ENCODE assay signal across 12 mouse cellular contexts in genomic region chr7:99429786-99430185, GRCm38 (mm10). TPM values are rescaled to one million over a fixed set of nuclear protein-coding genes. Genes with fewer than 3 reads are reported as not detected.
DNase-seq lines count a peak whose midpoint lies in the region; ATAC-seq lines count a peak whose summit lies in the region.
"Had no signal": no experiment of that assay in that cellular context is flagged by ENCODE, and none has a peak within 500 bp of the region (broad histone marks: within the 10 kb centered on the region; RNA-seq: fewer than 3 reads in every experiment).

No protein-coding gene starts in this region.

- DNase-seq in hindbrain, embryonic 10.5 days (ENCODE audit: low spot score) = no peak
- DNase-seq in urinary bladder, postnatal 14 days (ENCODE audit: low spot score) = peak; percentile 67
- no peak for DNase-seq in urinary bladder, postnatal 36 days (ENCODE audit: low spot score in 2 of 2)
- peak; percentile 71 for DNase-seq in midbrain, embryonic 14.5 days
- no peak for DNase-seq in heart, postnatal 14 days
- no peak for DNase-seq in adrenal gland, postnatal 36 days
- DNase-seq in gastrocnemius, postnatal 10 days = no peak
- DNase-seq: cerebellum, adult 11-12 months; thymus, adult 2 months had no signal

- 40% methylated on average over 6 of the region's 6 CpGs for WGBS in hindbrain, embryonic 15.5 days
- 55% methylated on average over 6 of the region's 6 CpGs for WGBS in hindbrain, embryonic 10.5 days
- WGBS in midbrain, embryonic 14.5 days = 30% methylated on average over 6 of the region's 6 CpGs

- ATAC-seq in hindbrain, embryonic 15.5 days (ENCODE audit: low FRiP score, low read depth) = no peak; the same call in 1 of the 2 replicates
- no peak for ATAC-seq in midbrain, embryonic 14.5 days (ENCODE audit: low FRiP score, low TSS enrichment)

- H3K4me3 ChIP-seq in hindbrain, embryonic 15.5 days = no peak overlapping the region
- H3K4me3 ChIP-seq in hindbrain, embryonic 10.5 days = no peak overlapping the region
- no peak overlapping the region for H3K4me3 ChIP-seq in midbrain, embryonic 14.5 days (replicated peaks; ENCODE audit: low read depth, low read length)
- H3K4me3 ChIP-seq: megakaryocyte, embryonic 14.5 days had no signal

- H3K27ac ChIP-seq in hindbrain, embryonic 15.5 days (replicated peaks) = 0 out of 2 replicates have a peak overlapping the region, but pooled peaks have one; percentile 12
- no peak overlapping the region for H3K27ac ChIP-seq in hindbrain, embryonic 10.5 days
- H3K27ac ChIP-seq in midbrain, embryonic 14.5 days (replicated peaks; ENCODE audit: low read depth, low read length) = peak overlapping the region; percentile 41; the same call in 1 of the 2 replicates

- H3K36me3 ChIP-seq in hindbrain, embryonic 15.5 days = no peaks in the 10 kb centered on the region
- peaks cover 46% of the 10 kb centered on the region for H3K36me3 ChIP-seq in hindbrain, embryonic 10.5 days
- H3K36me3 ChIP-seq in midbrain, embryonic 14.5 days (ENCODE audit: control insufficient read depth, insufficient read depth, low read length) = peaks cover 5% of the 10 kb centered on the region; the same call in 1 of the 2 replicates

- intact Hi-C loops in heart, postnatal 14 days (cut with DNase I) = loop anchor here (5.0 kb wide), 1 partner anchor 42 kb away; no protein-coding TSS in a partner anchor

- no peaks in the 10 kb centered on the region for H3K27me3 ChIP-seq in hindbrain, embryonic 15.5 days
- no peaks in the 10 kb centered on the region for H3K27me3 ChIP-seq in hindbrain, embryonic 10.5 days (ENCODE audit: insufficient read depth, poor library complexity, severe bottlenecking)
- H3K27me3 ChIP-seq in midbrain, embryonic 14.5 days (ENCODE audit: control insufficient read depth, insufficient read depth, low read length) = no peaks in the 10 kb centered on the region

- no peak overlapping the region for H3K4me2 ChIP-seq in hindbrain, embryonic 15.5 days
- H3K4me2 ChIP-seq in midbrain, embryonic 14.5 days (ENCODE audit: low read length) = no peak overlapping the region

- peaks cover 31% of the 10 kb centered on the region for H3K4me1 ChIP-seq in hindbrain, embryonic 15.5 days (replicated peaks)
- peaks cover 63% of the 10 kb centered on the region for H3K4me1 ChIP-seq in hindbrain, embryonic 10.5 days (replicated peaks)
- peaks cover 26% of the 10 kb centered on the region for H3K4me1 ChIP-seq in midbrain, embryonic 14.5 days (ENCODE audit: control insufficient read depth, insufficient read depth, low read length)

- H3K9me3 ChIP-seq in hindbrain, embryonic 15.5 days = no peaks in the 10 kb centered on the region
- H3K9me3 ChIP-seq in hindbrain, embryonic 10.5 days = no peaks in the 10 kb centered on the region
- H3K9me3 ChIP-seq in midbrain, embryonic 14.5 days (ENCODE audit: control insufficient read depth, low read length) = no peaks in the 10 kb centered on the region
- H3K9me3 ChIP-seq: megakaryocyte, embryonic 14.5 days had no signal

- H3K9ac ChIP-seq in hindbrain, embryonic 15.5 days = no peak overlapping the region
- H3K9ac ChIP-seq in midbrain, embryonic 14.5 days (replicated peaks; ENCODE audit: low read length) = no peak overlapping the region

RNA-seq across cellular contexts. Expression of gene Klhl35, which starts 36.0 kb away (rescaled TPM):
- 5.0 and 7.3 TPM in 2 replicates for polyA plus RNA-seq in hindbrain, embryonic 15.5 days (2015; fragmentation: Nextera tagmentation; extraction: Ambion mirVana)
- 5.9 and 24.4 TPM in 2 replicates for polyA plus RNA-seq in hindbrain, embryonic 10.5 days (2016; fragmentation: Nextera tagmentation; extraction: Ambion mirVana)
- polyA plus RNA-seq in midbrain, embryonic 14.5 days (2014; fragmentation: Nextera tagmentation; extraction: Ambion mirVana) = 10.7 and 11.6 TPM in 2 replicates
- under 1 TPM; 0.15 to 0.29 TPM for total RNA-seq in heart, postnatal 14 days (2021)
- under 1 TPM; 0.50 to 0.63 TPM for total RNA-seq in adrenal gland, postnatal 36 days (2021)
- total RNA-seq in gastrocnemius, postnatal 10 days (2021) = under 1 TPM; 0.14 to 0.38 TPM
- total RNA-seq: liver, adult 2 months had no signal

RNA-seq across cellular contexts. Expression of gene Gdpd5, which starts 48.6 kb away (rescaled TPM):
- polyA plus RNA-seq in hindbrain, embryonic 15.5 days (2015; fragmentation: Nextera tagmentation; extraction: Ambion mirVana) = 43.8 and 49.3 TPM in 2 replicates
- polyA plus RNA-seq in hindbrain, embryonic 10.5 days (2016; fragmentation: Nextera tagmentation; extraction: Ambion mirVana) = 33.8 and 43.8 TPM in 2 replicates
- polyA plus RNA-seq in midbrain, embryonic 14.5 days (2014; fragmentation: Nextera tagmentation; extraction: Ambion mirVana) = 38.9 and 40.0 TPM in 2 replicates
- total RNA-seq in heart, postnatal 14 days (2021) = 10 to 100 TPM; 32.8 to 33.0 TPM
- 1 to 10 TPM; 7.5 to 7.6 TPM for total RNA-seq in adrenal gland, postnatal 36 days (2021)
- 1 to 10 TPM; 8.2 to 9.8 TPM for total RNA-seq in gastrocnemius, postnatal 10 days (2021)

RNA-seq across cellular contexts. Expression of gene Rps3, which starts 53.8 kb away (rescaled TPM):
- 401 and 427 TPM in 2 replicates for polyA plus RNA-seq in hindbrain, embryonic 15.5 days (2015; fragmentation: Nextera tagmentation; extraction: Ambion mirVana)
- polyA plus RNA-seq in hindbrain, embryonic 10.5 days (2016; fragmentation: Nextera tagmentation; extraction: Ambion mirVana) = 680 and 779 TPM in 2 replicates
- 488 and 521 TPM in 2 replicates for polyA plus RNA-seq in midbrain, embryonic 14.5 days (2014; fragmentation: Nextera tagmentation; extraction: Ambion mirVana)
- total RNA-seq in heart, postnatal 14 days (2021) = 100 to 1,000 TPM; 289 to 327 TPM
- total RNA-seq in adrenal gland, postnatal 36 days (2021) = 100 to 1,000 TPM; 549 to 598 TPM
- total RNA-seq in gastrocnemius, postnatal 10 days (2021) = 100 to 1,000 TPM; 362 to 382 TPM

Comparison
In these comparisons a context has a peak if more than half of its experiments do, and no peak if none do; other contexts are left out.
1. DNase-seq: peak in urinary bladder, postnatal 14 days (single experiment) and midbrain, embryonic 14.5 days (single experiment); none in hindbrain, embryonic 10.5 days (single experiment), urinary bladder, postnatal 36 days (0 of 2), heart, postnatal 14 days (0 of 2), adrenal gland, postnatal 36 days (0 of 2) and gastrocnemius, postnatal 10 days (single experiment).